Mouse (Mus musculus) adrenal gland, adult 18-20 months (tissue): ENCODE results near the gene Prkag2. TPM values are rescaled to one million over a fixed set of nuclear protein-coding genes. Genes with fewer than 3 reads are reported as not detected.
A peak's percentile ranks its signal among the peaks of the same experiment; 100 is the strongest.
"Not testable (repeated sequence)": the region's sequence is repeated elsewhere in the genome, so short reads cannot be mapped to it uniquely, and the experiment has no call there.

Experiments
- DNase-seq, 2 experiments: peaks; one replicate each; pipeline ENCODE4 v3.0.0; 2021 to 2022; ENCODE audit warnings: low spot score in 2 of 2
- total RNA-seq, 2 experiments: library from RNA; stranded (reverse); gene quantifications; 1 replicate in 1 of 2; 2 replicates in 1 of 2; pipeline ENCODE4 v1.2.3; 2021

Prkag2 gene
- total RNA-seq, 2 experiments from 2014 or later: 33.2 to 39.4 TPM

DNA sequence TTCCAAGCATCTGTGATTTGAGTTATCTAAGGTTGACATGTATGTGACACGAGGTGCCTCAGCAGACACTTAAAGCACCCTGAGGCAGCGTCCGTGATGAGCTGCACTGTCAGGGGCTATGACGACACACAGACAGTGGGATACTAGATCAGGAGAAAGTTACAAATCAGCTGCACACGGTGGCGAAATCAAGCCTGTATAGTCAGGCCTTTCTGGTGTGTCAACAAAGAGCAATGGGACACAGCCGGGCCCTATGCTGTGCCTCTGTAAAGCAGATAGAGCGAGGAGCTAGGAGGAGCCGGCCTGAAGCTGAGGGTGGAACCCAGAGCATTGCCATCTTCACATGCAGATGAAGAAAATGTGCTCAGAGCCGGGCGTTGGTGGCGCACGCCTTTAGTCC is 12.3 kb downstream of the Prkag2 start:
- DNase-seq: no peak

DNA sequence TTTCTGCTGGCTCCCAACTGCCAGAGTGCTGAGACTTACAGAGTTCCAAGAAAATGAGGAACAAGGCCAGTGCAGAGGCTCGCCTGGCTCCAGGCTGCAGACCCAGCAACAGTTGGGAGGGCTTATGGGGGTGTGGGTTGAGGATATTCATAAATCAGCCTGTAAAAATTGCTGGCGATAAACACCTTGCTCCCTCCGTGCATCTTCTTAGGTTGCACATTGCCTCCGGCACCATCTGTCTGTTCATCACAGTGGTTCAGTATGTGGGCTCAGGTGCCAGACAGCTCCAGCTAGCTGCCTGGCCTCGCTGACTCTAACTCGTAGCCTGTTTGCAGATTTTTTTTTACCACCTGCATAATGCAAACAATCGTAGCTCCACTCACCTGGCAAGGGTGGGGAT is 13.4 kb downstream of the Prkag2 start:
- no peak for DNase-seq

DNA sequence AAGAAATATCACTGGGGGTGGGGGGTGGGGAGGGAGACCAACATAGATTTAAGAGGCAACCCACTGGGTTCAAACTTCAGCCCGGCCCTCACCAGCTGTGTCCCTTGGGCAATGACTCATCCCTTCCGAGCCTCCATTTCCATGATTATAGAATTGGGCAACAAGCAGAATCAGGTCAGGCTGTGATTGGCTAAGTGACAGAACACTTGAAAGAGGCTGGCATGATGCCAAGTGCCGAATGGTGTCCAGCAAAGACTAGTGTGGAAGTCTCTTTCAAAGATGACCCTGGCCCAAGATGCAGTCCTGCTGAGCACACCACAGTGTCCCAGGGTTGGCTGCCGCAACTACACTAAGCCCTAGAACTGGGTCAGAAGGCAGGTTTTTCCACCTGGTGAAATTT is 14.2 kb downstream of the Prkag2 start:
- DNase-seq: peak; percentile 70 to 78

DNA sequence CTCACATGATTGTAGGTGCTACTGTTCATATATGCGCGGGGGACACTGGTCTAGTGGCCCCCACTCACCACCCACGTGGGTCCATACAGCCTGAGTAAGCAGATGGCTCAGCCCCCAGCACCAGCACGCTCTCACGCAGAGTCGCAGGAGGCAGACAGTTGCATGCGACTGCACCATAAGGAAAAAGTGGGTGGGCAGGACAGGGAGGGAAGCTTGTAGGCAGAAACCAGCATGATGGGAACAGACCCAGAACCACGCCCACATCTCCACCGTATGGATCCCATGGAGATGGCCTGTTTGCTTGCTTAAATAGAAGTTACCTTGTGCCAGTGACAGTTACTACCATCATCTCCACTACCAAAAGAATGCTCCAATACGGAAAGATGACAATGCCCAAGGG is 15.3 kb downstream of the Prkag2 start:
- no peak for DNase-seq

DNA sequence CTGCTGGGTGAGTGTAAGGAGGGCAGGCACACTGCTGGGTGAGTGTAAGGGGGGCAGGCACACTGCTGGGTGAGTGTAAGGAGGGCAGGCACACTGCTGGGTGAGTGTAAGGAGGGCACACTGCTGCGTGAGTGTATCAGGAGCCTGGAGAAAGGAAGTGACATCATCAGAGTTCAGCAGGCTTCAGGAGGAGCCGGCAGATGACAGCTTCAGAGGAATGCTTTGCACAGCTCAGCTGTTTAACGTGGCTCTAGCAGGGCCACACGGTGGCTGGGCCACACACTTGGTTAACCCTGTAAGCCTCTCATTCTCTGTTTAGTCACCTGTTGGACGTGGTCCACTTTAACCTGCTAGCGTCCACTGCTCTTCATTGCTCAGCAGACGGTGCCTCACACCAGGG is 16.6 kb downstream of the Prkag2 start:
- DNase-seq: no peak

DNA sequence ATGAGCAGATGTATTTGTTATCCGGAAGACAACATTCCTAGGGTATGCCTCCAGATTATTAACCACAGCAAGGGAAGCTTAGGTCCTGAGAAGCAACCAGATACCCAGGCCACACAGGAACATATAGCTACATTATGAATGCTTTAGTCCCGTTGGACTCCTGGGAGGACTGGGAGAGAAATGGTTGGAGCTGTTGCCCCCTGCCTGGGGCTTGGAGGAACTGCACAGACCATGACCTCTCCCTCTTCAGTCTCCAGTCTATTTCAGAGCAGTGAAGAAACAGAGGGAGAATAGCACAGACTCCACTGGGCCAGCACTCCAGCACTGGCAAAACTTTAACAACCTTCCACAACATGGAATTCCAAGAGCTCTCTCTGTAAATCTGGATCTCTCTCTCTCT is 17.9 kb downstream of the Prkag2 start:
- DNase-seq: no peak

DNA sequence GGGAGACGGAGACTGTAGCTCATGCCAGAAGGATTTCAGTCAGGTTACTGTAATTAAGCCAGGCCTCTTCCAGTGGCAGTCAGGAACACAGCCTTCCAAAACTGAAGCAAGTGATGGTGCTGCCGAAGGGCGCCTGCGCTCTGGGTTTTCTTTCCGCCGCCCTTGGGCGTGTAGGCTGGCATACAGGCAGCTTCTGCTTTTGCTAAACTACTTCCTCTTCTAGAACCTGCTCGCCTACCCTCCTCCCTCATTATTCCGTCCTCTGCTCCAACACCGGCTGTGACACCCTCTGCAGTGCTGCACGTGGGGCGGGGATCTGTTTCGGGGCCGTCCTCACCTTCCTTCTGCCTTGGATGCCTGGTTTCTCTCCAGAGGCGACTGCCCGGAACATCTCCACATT is 18.9 kb downstream of the Prkag2 start:
- DNase-seq: no peak

DNA sequence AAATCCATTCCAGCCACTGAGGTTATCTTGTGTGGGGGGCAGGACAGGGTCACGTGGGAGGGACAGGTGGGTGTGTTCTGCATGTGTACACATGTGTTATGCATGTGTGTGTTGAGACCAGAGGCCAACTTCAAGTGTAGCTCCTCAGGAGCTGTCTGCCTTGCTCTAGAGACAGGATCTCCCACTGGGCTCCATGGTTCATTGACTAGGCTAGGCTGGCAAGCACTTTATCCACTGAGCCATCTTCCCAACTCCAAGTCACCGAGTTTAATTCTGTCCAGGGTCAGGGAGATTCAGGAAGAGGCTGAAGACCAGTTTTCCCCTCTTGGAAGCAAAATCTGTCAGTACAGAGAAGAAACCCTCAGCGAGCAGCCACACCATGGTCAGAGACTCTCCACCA is 19.4 kb downstream of the Prkag2 start:
- DNase-seq: no peak

DNA sequence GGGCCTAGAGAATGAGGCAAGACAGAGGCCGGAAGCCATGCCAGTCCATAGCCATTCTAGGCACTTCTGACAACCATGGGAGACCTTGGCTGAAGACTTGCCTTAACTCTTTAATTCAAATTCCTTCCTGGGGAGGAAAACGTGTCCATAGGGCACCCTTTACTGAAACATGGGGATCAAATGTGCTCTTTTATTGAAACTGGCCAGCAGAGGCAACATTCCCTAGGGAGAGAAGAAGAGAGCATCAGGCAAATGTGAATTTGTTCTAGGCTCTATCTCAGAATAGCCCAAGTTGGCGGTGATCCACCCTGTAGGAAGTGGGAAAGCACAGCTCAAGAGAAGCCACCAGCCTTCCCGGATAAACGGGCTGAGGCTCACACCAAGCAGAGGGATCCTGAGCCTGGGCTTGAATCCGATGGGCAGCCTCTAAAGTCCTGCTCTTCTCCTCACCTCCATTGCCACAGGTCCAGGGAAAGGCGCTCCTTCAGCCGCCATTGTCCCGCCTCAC is 19.9 kb downstream of the Prkag2 start:
- DNase-seq: no peak

DNA sequence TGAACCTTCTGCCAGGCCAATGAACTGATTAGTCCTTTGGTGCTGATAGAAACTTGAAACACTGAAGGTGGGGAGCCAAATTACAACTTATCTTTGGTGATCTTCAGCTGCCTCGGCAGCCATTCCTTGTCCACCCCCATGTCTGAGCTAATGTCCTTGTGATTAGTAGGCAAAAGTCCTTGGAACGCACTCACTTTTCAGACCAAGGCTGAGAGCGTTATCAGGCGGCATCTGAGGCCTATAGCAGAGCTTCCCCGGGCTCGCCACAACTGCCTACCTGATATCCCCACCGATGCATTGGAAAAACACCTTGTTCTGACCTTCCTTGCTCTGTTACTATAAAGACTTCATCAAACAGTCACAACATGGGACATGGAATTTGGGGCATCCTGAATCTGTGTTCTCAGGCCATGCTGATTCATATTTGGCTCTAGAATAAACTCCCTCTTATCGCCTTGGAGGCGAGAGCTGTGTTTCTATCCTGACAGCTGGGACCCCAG is 20.6 kb downstream of the Prkag2 start:
- DNase-seq: peak in 1 of 2 experiments; percentile 35

DNA sequence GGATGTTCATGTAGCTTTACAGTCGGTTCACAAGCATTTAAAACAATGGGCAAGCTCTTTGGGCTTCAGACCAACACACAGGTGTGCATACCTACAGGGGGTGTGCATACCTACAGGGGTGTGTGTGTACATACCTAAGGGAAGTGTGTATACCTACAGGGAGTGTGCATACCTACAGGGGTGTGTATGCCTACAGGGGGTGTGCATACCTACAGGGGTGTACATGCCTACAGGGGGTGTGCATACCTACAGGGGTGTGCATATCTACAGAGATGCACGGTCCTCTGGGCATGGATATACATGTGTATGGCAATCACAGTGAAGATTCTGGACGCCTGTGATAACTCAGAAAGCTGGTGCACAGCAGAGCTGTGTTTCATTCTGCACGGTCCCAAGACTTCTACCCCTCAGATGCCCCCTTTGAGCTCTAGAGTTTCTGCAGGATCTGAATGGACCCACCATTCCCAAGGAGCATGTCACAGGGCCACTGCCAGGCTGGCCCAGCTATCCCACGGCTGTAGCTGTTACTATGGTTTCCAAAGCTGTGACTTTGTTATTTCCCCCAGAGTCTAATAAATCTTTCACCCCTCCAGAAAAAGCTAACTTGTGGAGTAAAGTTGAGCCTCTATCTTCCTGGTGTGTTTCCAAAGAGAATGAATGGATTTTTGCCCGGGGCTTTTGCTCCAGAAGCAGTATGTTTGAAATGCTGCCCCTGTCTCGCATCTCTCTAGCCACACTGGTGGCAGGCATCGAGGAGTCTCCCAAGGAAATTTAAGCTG is 22.4 kb downstream of the Prkag2 start:
- no peak for DNase-seq

DNA sequence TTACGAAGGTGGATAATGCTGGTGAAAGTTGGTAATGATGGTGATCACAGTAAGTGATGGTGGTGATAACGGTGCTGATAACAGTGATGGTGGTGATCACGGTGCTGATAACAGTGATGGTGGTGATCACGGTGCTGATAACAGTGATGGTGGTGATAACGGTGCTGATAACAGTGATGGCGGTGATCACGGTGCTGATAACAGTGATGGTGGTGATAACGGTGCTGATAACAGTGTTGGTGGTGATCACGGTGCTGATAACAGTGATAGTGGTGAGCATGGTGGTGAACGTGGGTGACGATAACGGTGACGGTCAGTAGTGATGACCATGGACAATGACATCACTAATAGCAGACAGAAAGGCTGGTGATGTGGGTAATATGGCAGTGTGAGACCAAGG is 23.2 kb downstream of the Prkag2 start:
- not testable (repeated sequence) for DNase-seq

DNA sequence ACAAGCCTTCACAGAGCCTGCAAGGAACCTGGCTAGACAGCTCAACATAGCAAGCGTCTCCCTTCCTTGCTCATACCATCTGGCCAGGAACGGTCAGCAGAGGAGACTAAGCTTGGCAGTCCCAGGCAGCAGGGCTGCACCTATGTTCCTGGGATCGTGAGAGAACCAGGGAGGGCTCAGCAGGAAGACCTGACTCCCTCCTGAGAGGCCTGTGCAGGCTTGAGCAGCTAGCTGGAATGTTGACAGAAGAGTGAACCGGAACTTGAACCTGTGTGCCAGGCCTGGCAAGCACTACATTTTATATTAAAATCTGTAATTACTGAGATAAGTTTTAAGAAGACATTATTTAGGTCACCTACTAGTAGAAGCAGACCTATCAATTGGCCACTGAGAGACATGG is 24.8 kb downstream of the Prkag2 start:
- DNase-seq: no peak

DNA sequence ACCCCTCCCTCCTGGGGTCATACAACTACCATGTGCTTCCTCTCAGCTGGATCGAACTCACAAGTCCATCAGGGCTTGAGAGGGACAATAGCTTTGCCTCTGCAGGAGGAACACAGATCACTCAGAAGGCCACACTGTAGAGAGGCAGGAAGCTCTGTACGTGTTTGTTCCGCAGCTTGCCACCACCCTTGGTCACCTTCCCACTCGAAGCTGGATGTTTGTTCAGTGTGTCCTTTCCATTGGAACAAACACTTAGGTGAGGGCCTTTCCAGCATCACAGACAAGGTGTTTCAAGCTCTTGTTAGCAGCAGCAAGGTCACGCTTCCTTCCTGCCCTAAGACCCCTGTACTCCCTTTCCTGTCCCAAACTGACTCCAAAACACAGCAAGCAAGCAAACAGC is 30.6 kb downstream of the Prkag2 start:
- no peak for DNase-seq

DNA sequence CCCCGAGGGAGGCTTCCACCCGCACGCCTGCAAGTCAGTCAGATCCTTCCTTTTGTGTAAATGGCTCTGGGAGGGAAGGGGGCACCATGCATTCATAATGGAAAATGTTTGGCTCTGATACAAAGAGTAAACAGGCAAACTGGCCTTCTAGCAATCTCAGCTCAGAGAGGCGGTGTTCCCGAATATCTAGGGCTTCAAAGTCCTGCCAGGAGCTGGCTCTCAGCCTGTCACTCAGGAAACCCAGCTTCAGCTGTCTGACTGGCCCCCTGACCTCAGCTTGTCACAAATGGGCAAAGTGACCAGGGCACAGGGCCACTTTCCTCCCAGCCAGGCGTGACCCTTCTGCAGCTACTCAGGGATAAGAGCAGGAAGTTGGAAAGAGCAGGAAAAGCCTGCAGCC is 33.3 kb downstream of the Prkag2 start:
- DNase-seq: no peak

DNA sequence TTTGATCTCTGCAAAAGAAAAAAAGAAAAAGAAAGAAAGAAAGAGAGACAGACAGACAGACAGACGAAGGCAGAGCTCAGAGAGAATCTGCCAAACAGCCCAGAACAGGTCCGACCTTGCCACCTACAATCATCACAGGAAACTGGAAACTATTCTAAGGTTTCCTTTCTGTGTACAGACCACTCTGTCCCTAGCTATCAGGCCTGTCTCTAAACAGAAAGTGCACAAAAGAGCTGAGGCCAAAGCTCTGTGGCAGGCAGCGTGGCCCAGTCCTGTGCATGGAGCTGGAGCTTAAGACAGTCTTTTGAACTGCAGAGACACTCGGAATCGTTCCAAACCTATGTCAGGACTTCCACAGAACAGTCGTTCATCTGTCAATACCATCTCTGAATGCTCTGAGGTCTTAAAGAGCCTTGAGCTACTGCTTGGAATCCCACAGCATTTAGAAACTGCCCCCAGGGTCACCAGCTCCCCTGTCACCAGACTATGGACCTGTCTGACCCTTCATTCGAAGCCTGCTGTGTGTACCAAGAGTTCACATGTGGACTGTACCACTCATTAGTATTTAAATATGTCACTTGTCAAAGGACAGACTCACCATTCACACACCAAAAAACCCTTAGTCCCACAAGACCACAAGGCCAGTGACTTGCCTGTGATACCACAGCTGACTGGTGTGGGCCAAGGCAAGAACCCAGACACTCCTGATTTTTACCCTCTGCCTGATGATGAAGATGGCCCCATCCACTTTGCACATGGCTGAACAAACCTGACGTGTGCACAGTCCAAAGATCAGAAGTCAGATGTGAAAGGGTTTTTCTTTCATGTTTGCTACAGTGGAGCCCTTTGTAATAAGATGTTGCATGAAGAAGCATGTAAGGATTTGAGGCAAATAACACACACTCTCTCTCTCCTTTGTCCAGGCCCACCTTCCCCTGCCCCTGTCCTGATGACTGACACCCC is 35.9 kb downstream of the Prkag2 start:
- DNase-seq: no peak

DNA sequence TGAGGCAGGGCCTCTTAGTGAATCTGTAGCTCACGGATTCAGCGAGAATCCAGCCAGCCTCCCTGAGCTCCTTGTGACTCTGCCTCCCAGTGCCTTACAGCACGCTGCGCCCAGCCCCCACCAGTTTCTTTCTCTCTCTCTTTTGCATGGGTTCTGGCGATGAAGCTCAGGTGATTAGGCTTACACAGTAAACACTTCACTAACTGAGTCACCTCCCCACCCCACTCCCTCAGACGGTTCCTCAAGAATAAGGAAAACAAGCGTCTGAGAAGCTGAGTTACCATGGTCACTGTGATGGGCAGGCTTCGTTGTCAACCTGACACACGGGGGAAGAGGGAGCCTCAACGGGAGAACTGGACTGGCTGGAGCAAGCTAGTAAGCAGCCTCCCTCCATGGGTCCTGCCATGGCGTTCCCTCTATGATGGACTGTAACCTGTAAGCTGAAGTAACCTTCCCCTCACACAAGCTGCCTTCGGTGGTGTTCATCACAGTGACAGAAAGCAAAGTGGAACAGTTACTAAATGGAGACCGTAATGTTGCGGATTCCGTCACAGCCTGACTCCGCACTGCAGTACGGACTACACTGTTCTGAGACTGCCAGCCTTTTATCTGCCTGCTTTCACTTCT is 37.8 kb downstream of the Prkag2 start:
- no peak for DNase-seq

DNA sequence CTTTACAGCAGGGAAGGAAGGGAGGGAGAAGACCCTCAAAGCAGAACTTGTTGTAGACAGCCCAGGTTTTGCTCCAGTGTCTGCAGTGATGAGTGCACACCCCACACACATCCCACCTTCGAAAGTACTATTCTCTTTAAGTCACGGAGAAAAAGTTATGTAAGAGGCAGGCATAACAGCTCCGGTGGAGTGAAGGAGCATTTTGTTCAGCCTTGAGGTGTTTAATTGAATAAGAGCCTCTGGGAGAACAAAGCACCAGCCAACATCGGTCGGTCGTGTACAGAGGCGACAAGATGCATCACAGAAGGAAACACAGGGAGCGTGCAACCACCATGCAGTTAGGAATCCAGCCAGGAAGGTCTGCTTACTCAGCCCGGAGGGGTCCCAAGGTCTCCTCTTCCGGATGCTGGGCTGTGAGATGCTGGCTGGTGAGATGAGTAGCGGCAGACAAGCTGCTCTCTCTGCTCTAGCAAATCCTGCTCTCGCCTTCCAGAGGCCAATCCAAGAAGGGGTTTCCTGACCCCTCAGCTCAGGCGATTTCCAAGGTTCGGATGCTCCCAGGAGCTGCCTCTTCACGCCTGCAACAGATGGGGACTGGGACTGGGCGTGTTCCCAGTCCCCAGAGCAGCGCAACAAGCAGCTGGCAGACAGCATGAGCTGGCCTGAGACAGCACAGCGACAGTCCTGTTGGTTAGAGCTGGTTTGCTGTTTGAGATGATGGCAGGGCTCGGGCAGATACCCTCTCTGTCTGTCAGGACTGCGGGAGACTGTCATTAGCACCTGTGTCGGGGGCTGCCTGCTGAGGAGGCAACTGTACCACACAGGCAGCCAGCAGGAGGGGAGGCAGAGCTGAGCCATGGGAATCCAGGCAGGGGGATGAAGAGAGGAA is 41.3 kb downstream of the Prkag2 start:
- DNase-seq: peak in 1 of 2 experiments; percentile 33

DNA sequence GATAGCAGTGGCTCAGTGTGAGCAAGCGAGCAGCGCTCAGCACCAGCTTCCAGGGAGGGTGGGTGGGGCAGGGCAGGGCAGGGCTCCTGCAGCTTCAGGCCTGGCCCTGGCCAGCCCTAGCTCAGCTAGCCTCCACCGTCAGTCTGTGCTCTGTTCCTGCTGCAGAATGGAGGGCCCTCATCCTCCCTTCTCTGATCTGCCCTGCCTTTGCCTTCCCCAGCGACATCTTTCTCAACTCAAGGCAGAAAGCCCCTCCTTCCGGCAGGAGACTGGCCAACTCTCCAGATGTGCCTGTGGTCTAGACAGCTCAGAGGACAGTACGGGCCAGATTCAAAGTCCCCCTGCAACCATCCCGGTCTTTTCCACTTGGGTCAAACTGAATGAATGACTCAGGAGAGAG is 42.0 kb downstream of the Prkag2 start:
- no peak for DNase-seq

DNA sequence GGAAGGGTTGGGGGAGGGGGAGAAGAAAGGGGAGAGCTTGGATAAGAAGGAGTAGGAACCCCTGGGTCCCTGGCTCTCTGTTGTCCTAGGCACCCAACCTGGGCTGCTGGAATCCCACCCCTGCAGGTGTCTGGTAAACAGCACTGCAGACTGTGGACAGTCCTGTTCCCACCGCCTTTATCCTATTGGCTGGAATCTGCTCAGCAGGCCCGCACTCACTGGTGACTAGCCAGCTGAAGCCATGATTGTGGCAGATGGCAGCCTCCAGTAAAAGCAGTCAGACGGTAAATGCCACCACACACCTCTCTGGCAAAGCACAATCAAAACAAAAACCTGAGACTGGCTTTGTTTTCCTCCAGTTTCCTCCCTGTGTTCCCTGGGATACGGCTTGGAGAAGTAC is 45.2 kb downstream of the Prkag2 start:
- DNase-seq: no peak
